Mouse (Mus musculus) embryonic stem cell, embryonic (primary cell): ENCODE measurements at regions not wholly inside any gene's neighbourhood (a gene's known extent, or its start where the extent isn't known, plus 50 kb on each side); places are given as distances from the start of the nearest gene placed in this dataset.
"Not testable (repeated sequence)": the region's sequence is repeated elsewhere in the genome, so short reads cannot be mapped to it uniquely, and the experiment has no call there.

Source experiments
- CTCF ChIA-PET, 4 experiments: fragments of 300-600 bp in 2 of 4; fragments of 350-600 bp in 2 of 4; sonication (Branson Sonifier 250); formaldehyde crosslinking; loops; one replicate each; lab custom pipeline; 2022; ENCODE audit warnings: inconsistent platforms in 2 of 4; lab: Charles Lee
- POLR2A ChIA-PET, 4 experiments: fragments of 300-600 bp in 2 of 4; fragments of 350-600 bp in 2 of 4; sonication (Branson Sonifier 250); formaldehyde crosslinking; loops; one replicate each; lab custom pipeline; 2022; ENCODE audit warnings: antibody characterized with exemption in 4 of 4, inconsistent platforms in 1 of 4; lab: Charles Lee

DNA sequence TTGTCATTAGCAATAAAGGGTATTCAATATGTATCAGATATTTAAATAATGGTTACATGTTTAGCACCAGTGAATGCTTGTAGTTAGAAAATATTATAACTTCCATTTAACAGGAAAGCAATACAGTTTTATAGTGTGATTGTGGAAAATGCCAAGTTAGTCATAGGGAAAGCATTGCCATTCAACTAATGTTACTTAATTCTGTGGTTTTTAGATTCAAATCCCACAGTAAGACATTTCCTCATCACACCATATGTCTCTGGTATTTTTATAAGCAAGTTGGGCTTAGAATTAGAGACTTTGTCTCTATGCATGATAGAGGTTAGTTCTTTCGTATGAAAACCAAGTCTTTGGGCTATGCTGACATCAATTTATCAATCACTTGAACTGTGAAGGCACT is 133.0 kb downstream of the Prr30 start:
- CTCF ChIA-PET = no interaction called here
- POLR2A ChIA-PET = no interaction called here

DNA sequence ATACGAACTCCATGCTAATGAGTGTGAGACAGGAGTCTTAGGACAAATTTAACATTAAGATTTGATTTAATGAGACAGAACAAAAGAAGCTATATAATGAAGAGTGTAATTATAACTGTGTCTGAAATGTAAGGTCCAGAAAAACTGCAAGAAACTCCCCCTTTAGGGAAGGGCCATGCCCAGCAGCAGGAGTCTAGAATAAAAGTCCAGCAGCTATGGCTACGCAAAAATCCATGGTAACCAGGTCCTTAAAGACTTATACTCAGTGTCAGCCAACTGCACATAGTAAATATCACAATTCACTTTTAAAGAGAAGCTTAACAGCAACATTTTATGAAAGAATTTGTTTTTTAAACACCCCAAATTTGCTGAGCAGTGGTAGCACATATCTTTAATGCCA is 143.3 kb downstream of the Prr30 start:
- ChIA-PET POLR2A (no interaction called here), CTCF (no interaction called here)

DNA sequence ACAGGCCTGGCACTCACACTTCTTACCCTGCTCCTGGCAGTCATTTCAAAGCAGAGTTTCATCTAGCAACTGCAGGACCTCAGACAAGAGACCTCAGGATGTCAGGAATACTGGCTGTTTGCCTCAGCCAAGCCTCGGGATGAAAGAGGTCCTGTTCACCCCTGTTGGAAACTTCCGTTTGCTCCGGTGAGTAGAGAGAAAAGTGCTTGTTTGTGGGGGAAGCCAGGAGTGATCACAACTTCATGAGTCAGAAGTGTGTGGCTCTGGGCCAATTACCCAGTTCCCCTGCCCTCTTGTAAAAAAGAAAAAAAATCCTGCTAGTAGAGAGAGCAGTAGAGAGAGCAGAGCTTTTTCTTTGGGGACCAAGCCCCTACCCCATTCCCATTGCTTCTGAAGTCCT is 144.2 kb downstream of the Prr30 start:
- POLR2A ChIA-PET = no interaction called here
- CTCF ChIA-PET = interaction anchor here in 1 of 4 experiments (0.5 kb wide), 1 partner anchor 1162 kb away, joined by 6 read pairs; no protein-coding TSS in a partner anchor

DNA sequence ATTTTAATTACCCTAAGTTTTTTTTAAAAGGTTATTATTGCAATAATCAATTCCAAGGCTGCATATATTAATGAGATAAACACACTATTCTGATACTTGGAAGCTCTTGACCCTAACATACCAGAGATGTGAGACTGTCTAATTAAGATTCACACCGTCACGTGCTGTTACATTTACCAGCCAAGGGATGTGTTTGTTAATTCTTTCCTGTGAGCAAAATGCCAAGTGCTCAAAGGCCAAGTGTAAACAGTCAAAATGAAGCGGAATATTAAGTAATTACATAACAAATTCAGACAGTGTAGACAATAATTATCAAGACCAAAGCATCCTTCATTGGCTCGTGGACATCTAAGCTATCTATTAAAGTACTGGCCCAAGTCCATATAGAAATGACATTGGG is 145.3 kb downstream of the Prr30 start:
- ChIA-PET POLR2A (no interaction called here), CTCF (no interaction called here)

DNA sequence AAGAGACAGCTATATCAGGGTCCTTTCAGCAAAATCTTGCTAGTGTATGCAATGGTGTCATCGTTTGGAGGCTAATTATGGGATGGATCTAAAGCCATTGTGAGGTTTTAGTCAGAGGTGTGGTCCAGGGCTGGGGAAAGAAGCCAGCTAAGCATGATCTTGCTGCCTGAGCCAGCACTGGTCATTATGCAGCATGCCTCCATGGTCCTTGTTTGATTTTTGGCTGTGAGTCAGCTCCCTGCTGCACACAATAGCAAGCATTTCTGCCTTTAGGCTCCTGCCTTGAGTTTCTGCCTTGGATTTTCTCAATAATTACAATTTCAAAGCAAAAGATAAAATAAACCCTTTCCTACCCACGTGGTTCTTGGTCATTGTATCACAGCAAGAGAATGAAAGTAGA is 147.4 kb downstream of the Prr30 start:
- CTCF ChIA-PET = interaction anchor here in 1 of 4 experiments (0.5 kb wide), 1 partner anchor 54 kb away, joined by 3 read pairs; no protein-coding TSS in a partner anchor
- POLR2A ChIA-PET = interaction anchor here in 1 of 4 experiments (0.6 kb wide), 1 partner anchor 67 kb away, joined by 5 read pairs; no protein-coding TSS in a partner anchor

DNA sequence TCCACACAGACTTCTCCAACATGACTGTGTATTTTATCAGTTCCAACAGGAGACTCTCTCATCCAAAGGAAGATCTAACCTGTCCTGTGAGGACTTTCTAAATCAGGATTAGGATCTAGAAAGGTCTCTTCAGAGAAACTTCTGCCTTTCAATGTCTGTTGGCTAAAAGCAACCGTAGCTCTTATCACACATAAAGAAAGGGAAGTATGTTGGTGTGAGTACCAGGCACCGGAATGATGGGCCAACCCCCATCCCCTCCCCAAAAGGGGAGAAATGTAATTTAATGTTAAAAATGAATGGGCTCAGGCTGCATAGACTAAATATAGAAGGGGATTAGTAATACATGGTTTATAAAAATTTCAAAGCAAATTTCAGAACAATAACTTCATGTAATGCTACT is 149.9 kb downstream of the Prr30 start:
- CTCF ChIA-PET = interaction anchor here in 1 of 4 experiments (0.6 kb wide), 1 partner anchor 1409 kb away, joined by 3 read pairs; no protein-coding TSS in a partner anchor
- POLR2A ChIA-PET = no interaction called here

DNA sequence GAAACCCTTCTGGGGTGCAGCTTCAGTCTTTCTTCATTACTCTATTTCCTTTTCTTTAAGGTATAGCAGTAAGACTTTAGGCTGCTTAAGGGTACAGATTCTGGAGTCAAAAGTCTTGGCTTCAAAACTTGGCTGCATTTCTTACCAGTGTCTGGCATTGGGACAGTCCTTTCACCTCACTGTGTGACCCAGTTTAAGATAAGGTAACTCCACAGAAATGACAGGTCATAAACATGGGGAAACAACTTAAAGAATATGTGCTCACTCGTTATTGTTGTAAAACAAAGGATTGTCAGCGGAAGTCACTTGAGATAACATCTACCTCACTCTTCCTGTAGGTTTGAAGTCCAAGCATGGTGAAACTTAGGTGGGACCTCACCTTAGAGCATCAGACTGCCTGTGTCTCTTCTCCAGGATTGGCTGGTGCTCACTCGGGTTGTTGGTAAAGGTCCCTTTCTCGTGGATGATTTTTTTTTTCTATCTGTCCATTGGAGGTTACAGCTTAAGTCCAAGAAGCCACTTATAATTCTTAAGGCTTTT is 150.4 kb downstream of the Prr30 start:
- CTCF ChIA-PET = interaction anchor here in 1 of 4 experiments (0.6 kb wide), 1 partner anchor 1410 kb away, joined by 3 read pairs; no protein-coding TSS in a partner anchor
- POLR2A ChIA-PET = no interaction called here

DNA sequence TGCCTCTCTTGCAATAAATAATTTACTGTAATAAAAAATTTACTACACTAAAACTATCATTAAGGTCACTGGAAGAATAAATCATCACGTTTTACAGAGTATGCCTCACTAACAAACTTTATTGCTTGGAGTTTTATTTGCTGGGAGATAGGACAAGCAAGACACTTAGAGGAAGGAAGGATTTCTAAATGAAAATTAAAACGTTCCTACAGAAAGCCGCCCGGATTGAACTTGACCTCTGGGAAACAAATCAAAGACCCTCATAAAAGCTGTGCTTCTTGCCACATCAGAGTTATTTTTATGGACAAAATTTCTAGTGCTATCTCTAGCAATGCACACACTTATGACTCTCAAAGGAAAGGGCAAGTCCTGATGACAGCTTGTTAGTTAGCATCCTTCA is 156.6 kb downstream of the Prr30 start:
- ChIA-PET CTCF (no interaction called here), POLR2A (no interaction called here)

DNA sequence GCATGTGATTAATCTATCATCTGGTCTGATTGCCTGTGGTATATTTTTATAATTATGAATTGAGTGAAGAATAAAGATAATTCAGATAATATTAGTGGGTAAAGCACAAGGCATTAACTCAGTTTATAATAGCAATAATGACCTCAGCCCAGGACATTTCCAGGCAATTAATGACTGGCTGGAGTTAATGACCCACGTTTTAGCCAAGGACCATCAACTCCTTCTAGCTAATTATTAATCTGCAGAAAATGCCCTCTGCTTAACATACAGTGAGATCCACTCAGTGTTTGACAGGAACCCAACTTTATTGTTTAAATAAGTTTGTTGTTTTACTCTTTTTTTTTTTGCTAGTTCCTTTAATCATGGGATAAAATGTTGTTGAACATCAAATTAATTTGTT is 199.1 kb downstream of the Prr30 start:
- ChIA-PET CTCF (interaction anchor here in 1 of 4 experiments (0.7 kb wide), 1 partner anchor 234 kb away, joined by 4 read pairs; no protein-coding TSS in a partner anchor), POLR2A (no interaction called here)

DNA sequence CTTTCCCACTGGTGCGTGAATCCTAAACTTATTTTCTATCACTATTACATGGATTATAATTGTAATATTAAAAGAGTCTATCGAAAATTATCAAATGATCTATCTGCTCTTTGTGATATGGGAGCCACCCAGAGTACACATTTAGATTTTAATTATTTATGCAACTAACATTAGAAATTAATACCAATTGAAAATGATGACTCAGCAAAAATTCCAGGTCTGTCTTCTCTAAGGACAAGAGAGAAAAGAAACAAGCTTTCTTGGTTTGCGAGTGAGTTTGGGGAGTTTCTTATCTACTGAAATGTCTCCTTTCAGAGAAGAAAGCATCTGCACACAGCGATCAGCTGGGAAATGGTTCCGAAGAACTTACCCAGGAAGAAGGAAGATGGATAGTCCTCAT is 219.4 kb downstream of the Prr30 start:
- CTCF ChIA-PET = no interaction called here
- POLR2A ChIA-PET = no interaction called here

DNA sequence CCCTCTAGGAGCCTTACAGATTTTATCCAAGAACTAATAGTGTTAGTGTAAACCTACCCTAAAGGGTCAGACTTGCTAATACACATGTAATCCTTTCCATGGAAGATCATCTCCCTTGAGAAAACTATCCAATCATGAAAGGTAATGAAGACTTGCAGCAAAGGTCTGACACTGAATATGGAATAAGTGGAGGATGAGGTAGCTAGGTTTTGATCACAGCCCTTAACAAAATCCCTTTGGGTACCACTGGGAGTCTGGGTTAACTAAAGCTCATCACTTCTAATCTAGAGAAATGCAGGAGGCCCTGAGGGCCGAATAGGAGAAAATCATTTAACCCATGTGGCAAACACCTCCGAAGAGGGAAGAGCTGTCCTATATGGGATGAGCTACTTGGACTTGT is 221.6 kb downstream of the Prr30 start:
- POLR2A ChIA-PET = no interaction called here
- CTCF ChIA-PET = no interaction called here

DNA sequence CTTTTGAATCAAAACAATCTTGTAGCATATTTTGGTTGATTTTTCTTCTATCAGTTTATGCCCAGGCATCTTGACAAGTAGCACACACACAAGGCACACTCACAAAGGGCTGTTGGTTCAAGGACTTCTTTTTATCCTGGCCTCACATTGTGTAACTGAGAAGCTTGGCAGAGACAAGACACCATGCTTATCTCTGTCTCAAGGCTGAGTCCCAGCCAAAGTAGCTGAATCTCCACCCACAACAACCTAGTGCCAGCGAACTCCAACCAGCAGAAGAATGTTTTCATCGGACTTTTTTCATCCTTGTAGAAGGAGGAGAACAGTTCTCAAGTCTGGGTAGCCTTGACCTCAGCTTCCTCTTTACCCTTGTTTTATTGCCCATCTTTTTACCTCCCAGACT is 229.2 kb downstream of the Prr30 start:
- ChIA-PET CTCF (no interaction called here), POLR2A (no interaction called here)

DNA sequence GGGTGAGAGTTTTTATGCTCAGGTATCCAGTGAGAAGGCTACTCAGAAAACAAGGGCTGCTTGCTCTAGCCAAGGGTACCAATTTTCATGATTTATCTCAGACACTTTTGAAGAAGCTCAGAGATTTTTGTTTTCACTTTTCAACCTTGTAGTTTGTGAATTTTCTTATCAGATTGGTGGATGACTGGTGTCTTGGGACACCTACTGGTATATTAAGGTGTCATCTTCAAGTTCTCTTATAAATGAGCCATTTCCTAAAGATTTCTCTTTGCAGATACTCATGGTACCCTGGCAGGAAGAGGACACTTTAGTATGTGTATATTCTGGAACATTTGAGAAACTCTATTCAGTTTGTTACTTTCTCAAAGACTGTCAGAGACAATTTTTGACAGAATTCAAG is 239.9 kb downstream of the Prr30 start:
- ChIA-PET CTCF (no interaction called here), POLR2A (no interaction called here)

DNA sequence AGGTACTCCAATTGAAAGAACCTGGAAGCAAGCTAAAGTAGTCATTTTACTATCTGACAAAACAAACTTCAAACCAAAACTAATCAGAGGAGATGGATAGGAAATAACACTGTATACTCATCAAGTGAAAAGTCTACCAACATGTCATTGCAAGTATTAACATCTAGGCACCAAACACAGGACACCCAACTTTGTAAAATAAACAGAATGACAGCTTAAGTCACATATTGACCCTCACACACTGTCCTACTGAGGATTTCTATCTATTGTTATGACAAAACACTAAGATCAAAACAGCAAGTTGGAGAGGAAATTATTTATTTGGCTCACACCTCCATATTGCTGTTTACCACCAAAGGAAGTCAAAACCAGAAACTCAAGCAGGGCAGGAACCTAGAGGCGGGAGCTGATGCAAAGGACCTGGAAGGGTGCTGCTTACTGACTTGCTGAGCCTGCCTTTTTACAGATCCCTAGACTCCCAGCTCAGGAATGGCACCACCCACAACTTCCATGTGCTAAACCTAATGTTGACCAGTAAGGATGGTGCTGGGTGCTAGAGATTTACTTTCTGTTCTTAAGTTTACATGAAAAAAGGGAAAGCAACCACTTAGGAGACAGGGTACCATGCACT is 244.2 kb downstream of the Prr30 start:
- POLR2A ChIA-PET = interaction anchor here in 1 of 4 experiments (1.2 kb wide), 1 partner anchor 10 kb away, joined by 3 read pairs; no protein-coding TSS in a partner anchor

DNA sequence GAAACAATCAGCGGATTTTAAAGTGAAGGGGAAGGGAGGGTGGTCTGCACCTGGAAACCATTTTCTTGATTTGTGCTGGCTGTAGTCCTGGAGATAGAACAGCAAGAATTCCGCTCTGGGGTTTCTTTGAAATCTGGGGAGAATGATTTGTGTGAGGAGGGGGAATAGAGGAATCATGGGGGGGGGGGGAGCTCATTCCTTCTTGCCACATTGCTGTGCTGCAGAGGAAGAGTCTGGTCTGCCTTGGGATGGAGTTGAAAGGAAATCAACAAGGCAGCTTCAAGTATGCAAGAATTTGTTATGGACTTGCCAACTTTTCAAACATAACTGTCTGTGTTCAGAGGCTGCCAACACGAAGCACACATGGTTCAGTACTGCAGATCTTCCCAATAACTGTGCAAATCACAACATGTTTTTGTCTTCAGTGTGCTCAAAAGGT is 249.4 kb downstream of the Prr30 start:
- POLR2A ChIA-PET = no interaction called here

More for the DNA sequence above, 244.2 kb downstream of the Prr30 start:
- CTCF ChIA-PET = no interaction called here

DNA sequence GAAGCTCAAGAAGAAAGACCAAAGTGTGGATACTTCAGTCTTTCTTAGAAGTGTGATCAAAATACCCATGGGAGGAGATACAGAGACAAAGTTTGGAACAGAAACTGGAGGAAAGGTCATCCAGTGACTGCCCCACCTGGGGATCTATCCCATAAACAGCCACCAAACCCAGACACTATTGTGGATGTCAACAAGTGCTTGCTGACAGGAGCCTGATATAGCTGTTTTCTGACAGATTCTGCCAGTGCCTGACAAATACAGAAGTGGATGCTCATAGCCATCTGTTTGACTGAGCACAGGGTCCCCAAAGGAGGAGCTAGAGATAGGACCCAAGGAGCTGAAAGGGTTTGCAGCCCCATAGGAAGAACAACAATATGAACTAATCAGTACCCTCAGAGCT is 252.5 kb downstream of the Prr30 start:
- CTCF ChIA-PET, POLR2A ChIA-PET: not testable (repeated sequence)

More for the DNA sequence above, 249.4 kb downstream of the Prr30 start:
- CTCF ChIA-PET = no interaction called here

DNA sequence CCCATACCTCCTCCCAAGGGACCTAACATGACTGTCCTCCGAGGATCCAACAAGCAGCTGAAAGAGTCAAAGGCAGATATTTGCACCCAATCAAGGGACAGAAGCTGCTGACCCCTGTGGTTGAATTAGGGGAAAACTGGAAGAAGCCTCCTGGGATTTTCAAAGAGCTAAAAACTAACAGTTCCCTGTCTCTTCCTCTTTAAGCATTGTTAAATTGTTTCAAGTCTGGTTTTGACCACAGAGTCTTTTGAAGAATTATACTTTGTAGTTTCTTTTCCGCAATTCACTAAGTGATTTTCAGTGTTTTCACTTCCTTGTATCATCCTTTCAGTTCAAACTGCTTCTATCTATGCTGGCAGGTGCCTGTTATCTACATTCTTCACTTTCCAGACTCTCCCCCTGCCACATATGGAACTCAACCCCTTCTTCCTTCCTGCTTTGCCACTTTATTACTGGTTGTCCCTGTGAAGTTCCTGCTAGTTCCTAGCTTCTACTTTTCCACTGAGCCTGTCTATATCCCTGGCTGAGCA is 262.7 kb downstream of the Prr30 start:
- POLR2A ChIA-PET = interaction anchor here in 1 of 4 experiments (1.0 kb wide), 1 partner anchor 8 kb away, joined by 3 read pairs; no protein-coding TSS in a partner anchor
- CTCF ChIA-PET = no interaction called here

DNA sequence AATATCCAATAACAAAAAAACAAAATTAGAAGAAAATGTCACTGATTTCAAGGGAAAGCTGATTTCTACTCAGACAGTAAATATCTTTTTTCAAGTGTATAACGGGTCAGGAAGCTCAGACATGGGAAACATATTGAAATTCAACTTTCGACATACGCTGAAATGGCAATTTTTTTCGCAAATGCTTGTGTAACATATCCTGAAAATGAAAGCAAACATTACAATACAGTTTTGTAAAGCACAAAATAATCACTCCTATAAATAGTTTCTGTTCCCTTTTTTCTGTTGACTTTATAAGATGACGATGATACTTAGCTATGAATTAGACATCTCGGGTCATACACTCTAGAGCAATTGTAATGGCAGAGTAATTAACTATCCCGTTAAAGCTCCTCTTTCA is 265.6 kb downstream of the Prr30 start:
- ChIA-PET CTCF (no interaction called here), POLR2A (no interaction called here)

DNA sequence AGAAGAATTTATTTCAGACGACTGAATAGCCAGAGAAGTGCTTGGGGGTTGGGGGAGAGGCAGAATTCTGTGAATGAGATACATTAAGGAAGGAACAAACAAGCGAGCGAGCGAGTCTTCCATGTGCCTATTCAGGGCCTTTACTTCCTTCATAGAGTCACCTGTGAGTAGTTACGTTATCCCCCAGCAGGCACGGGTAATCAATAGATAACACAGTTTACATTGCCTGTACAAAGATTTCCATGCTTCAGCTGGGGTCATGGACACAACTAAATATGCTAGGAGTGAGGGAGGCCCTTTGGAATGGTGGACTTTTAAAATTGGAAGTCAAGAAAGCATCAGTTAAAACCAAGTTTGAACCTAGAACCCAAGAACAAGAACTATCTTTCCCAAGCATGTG is 275.2 kb downstream of the Prr30 start:
- ChIA-PET POLR2A (no interaction called here), CTCF (no interaction called here)

DNA sequence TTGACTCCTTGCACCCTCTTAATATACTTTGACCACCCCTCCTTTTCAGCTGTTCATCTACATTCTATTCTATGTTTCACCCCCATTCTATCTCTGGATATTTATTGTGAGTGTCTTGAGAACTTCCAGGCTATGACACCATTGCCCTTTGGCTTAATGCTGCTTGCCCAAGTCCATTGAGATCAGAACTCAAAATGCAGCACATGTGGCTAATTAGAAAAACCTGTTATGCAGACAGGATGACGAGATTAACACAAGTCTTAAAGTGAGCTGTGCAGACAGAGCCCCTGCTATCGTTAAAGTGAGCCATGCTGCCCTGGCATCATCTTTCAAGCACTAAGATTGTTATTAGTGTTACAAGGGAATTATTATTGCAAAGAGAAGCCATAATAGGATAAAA is 299.9 kb downstream of the Prr30 start:
- ChIA-PET POLR2A (no interaction called here), CTCF (no interaction called here)

DNA sequence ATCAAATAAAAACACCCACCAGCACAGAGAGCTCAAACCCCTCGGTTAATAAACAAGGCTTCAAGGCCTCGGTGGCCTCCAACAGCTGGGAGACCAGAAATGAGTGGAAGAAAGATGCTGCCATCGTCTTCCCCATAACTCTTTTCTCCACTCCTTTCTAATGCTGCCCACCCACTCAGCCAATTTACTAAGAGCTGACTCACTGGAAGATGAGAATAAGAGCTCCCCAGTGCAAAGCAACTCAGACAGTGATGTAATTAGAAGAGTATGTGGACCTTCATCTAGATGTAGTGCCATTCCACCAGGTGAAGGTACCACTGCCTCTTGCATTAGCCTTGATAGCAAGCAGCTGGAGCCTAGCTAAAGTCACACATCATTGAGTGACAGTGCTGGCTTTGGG is 301.1 kb downstream of the Prr30 start:
- CTCF ChIA-PET = no interaction called here
- POLR2A ChIA-PET = no interaction called here
